Mouse (Mus musculus): Measurements from ENCODE around the gene Dtd1.
"Not testable (repeated sequence)": the region's sequence is repeated elsewhere in the genome, so short reads cannot be mapped to it uniquely, and the experiment has no call there.

Dtd1 gene

GRCm38 (mm10) chr2:144599831-144600687 lies at the start of gene Dtd1:
Gene Dtd1, plus strand, starts transcription at chr2:144599897.
- peak; percentile 74 for DNase-seq (ENCODE audit: low spot score)

- DNase-seq (ENCODE audit: low spot score), result peak; percentile 35
Measured at GRCm38 (mm10) chr2:144550529-144550928, 49.2 kb upstream of the Dtd1 start, which contains the start of gene Rbbp9. Gene Rbbp9, minus strand, starts transcription at chr2:144550869.

GRCm38 (mm10) chr2:144553905-144554304 lies 45.8 kb upstream of the Dtd1 start:
- DNase-seq (ENCODE audit: low spot score), result no peak

- no peak for DNase-seq (ENCODE audit: low spot score)
Measured at GRCm38 (mm10) chr2:144555286-144555819, 44.3 kb upstream of the Dtd1 start.

GRCm38 (mm10) chr2:144555820-144556552 lies 43.7 kb upstream of the Dtd1 start, which contains the start of gene Sec23b:
Gene Sec23b, plus strand, starts transcription at chr2:144556229.
- peak; percentile 93 for DNase-seq (ENCODE audit: low spot score)

GRCm38 (mm10) chr2:144588723-144589122 lies 11.0 kb upstream of the Dtd1 start:
- no peak for DNase-seq (ENCODE audit: low spot score)

GRCm38 (mm10) chr2:144593036-144593435 lies 6.7 kb upstream of the Dtd1 start:
- not testable (repeated sequence) for DNase-seq (ENCODE audit: low spot score)

GRCm38 (mm10) chr2:144593951-144594651 lies 5.6 kb upstream of the Dtd1 start, which contains the start of gene Smim26:
Gene Smim26, plus strand, starts transcription at chr2:144594054.
- peak; percentile 62 for DNase-seq (ENCODE audit: low spot score)

GRCm38 (mm10) chr2:144598006-144598405 lies 1.7 kb upstream of the Dtd1 start:
- no peak for DNase-seq (ENCODE audit: low spot score)

GRCm38 (mm10) chr2:144601576-144601975 lies 1.9 kb downstream of the Dtd1 start:
- DNase-seq (ENCODE audit: low spot score), result no peak

- DNase-seq (ENCODE audit: low spot score), result no peak
Measured at GRCm38 (mm10) chr2:144613956-144614355, 14.3 kb downstream of the Dtd1 start.

- DNase-seq (ENCODE audit: low spot score), result no peak
Measured at GRCm38 (mm10) chr2:144617074-144617874, 17.6 kb downstream of the Dtd1 start.

GRCm38 (mm10) chr2:144621491-144621890 lies 21.8 kb downstream of the Dtd1 start:
- DNase-seq (ENCODE audit: low spot score), result no peak

GRCm38 (mm10) chr2:144633551-144633950 lies 33.9 kb downstream of the Dtd1 start:
- no peak for DNase-seq (ENCODE audit: low spot score)

GRCm38 (mm10) chr2:144634231-144634630 lies 34.5 kb downstream of the Dtd1 start:
- no peak for DNase-seq (ENCODE audit: low spot score)

- no peak for DNase-seq (ENCODE audit: low spot score)
Measured at GRCm38 (mm10) chr2:144634729-144635128, 35.0 kb downstream of the Dtd1 start.

- no peak for DNase-seq (ENCODE audit: low spot score)
Measured at GRCm38 (mm10) chr2:144635644-144636320, 36.1 kb downstream of the Dtd1 start.

- no peak for DNase-seq (ENCODE audit: low spot score)
Measured at GRCm38 (mm10) chr2:144637204-144637603, 37.5 kb downstream of the Dtd1 start.

- DNase-seq (ENCODE audit: low spot score), result no peak
Measured at GRCm38 (mm10) chr2:144637671-144638395, 38.1 kb downstream of the Dtd1 start.

GRCm38 (mm10) chr2:144638719-144639118 lies 39.0 kb downstream of the Dtd1 start:
- no peak for DNase-seq (ENCODE audit: low spot score)

Data from ovary, adult 18-20 months (tissue).